Mouse (Mus musculus) embryo, embryonic 11 days (tissue): ENCODE measurements at regions not wholly inside any gene's neighbourhood (a gene's known extent, or its start where the extent isn't known, plus 50 kb on each side); places are given as distances from the start of the nearest gene placed in this dataset.

Experiments used
- DNase-seq: peaks from one replicate; pipeline ENCODE4 v3.0.0-alpha.2; 2015

- peak; percentile 63 for DNase-seq
These were observed 1002.1 kb upstream of the Pou3f2 start for GRCm38 (mm10) chr4:23490224-23490623.

- peak; percentile 60 for DNase-seq
These were observed 1003.1 kb upstream of the Pou3f2 start for GRCm38 (mm10) chr4:23491255-23491654.

- no peak for DNase-seq
These were observed 997.5 kb upstream of the Mms22l start for GRCm38 (mm10) chr4:23498710-23499109.

GRCm38 (mm10) chr4:23504770-23505420 is 991.4 kb upstream of the Mms22l start:
- no peak for DNase-seq

GRCm38 (mm10) chr4:23510873-23511272 is 985.4 kb upstream of the Mms22l start:
- DNase-seq, result peak; percentile 4

GRCm38 (mm10) chr4:23512014-23512413 is 984.2 kb upstream of the Mms22l start:
- DNase-seq, result peak; percentile 16

GRCm38 (mm10) chr4:23513939-23514338 is 982.3 kb upstream of the Mms22l start:
- peak; percentile 52 for DNase-seq
